Mouse (Mus musculus) c-Kit-positive CD71-positive TER-119-positive erythroid progenitor cells, embryonic 14.5 days (primary cell): ENCODE results near the gene Milr1.
"Not testable (repeated sequence)": the region's sequence is repeated elsewhere in the genome, so short reads cannot be mapped to it uniquely, and the experiment has no call there.

ENCODE experiments used
- DNase-seq: peaks from one replicate; pipeline ENCODE4 v3.0.0-alpha.2; 2013; ENCODE audit warnings: low spot score

Milr1 gene

DNA sequence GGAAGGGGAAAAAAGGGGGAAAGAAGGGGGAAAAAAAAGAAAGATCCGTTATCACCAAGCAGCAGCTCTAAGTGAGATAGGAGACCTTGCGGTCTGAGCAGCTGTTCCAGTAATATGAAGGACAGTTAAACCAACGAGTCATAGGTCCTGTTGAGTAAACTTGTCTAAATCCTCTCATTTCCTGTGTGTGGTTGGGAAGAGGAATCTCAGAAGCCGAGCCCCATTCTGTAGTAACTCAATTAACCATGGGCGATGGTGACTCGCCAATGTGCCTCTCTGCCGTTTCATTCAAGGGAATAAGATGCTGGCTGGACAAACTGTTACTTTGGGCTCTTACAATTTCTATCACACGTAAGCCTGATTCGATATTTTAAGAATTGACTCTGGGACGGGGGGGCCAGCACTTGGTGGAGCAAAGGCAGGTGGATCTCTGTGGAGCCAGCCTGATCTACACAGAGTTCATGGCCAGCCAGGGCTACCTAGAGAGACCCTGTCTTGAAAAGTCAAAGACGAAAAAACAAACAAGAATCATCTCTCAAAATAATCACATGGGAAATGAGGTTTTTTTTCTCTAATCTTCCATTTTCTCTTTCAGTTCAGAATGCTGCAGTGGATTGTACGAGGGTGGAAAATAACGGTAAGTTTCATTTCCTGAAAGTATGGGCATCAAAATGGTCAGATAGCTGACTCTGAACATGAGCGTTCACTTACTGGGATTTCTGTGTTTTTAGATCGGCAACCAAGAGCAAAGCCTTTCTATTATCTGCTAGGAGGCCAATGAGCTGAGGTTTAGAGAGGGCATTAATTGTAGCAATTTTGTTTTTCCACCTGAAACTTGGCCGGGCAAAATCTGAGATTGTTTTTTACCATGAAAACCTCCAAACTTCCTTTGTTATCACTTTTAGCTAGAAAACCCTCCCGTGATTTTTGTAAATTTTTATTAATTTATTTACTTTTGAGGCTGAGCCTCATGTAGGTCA, at the start of gene Milr1:
Gene Milr1 (plus strand): TSS at position 188 of the 980 bp plus-strand sequence.
- no peak for DNase-seq

DNA sequence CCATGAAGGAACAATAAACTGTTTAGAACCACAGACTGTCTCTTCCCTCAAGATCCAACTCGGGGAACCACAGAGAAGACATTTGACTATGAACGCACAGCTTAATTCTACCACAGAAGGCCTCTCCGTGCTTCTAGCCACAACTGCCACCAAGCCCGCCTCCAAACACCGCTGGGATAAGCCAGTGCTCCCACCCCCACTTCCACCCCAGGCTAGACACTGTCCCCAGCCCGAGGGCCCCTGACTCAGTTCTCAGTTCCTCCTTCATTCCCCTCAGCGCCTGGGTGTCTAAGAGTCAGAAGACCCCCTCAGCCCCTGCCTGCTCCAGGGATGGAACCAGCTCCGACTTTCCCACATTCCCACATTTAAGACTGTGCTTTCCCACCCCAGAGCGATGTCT, 49.4 kb upstream of the Milr1 start:
- no peak for DNase-seq

DNA sequence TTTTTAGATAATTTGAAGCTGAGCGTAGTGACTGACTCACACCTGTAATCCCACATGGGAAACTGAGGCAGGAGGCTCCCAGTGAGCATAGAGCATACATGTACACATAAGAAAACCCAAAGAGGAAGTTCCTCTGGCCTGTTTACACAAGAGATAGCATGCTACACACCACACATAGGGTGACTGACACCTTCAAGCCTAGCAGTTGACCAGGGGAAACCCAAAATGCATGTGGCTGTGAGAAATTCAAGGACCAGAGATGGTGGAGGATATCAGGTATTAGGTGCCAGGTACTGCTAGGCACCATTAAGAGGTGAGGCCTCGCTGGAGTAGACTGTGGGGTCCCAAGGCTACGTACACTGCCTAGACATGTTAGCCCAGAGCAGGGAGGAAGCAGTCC, 48.4 kb upstream of the Milr1 start:
- DNase-seq, result no peak

DNA sequence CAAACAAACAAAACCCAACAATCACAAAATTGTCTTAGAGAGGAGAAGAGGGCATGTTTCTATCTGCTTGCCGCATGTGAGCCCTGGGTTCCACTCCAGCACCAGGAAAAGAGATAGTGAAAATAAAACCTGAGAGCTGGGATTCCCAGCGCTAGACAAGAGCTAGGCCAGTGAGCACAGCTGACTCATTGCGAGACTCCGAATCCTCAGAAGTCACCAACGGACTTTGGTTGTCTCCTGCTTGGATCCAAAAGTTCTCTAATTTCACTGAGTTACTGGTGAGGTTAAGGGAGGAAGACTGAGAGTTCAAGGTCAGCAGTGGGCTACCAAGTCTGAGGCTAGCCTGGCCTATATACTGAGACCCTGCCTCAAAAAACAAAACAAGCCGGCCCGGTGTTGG, 47.1 kb upstream of the Milr1 start:
- no peak for DNase-seq

DNA sequence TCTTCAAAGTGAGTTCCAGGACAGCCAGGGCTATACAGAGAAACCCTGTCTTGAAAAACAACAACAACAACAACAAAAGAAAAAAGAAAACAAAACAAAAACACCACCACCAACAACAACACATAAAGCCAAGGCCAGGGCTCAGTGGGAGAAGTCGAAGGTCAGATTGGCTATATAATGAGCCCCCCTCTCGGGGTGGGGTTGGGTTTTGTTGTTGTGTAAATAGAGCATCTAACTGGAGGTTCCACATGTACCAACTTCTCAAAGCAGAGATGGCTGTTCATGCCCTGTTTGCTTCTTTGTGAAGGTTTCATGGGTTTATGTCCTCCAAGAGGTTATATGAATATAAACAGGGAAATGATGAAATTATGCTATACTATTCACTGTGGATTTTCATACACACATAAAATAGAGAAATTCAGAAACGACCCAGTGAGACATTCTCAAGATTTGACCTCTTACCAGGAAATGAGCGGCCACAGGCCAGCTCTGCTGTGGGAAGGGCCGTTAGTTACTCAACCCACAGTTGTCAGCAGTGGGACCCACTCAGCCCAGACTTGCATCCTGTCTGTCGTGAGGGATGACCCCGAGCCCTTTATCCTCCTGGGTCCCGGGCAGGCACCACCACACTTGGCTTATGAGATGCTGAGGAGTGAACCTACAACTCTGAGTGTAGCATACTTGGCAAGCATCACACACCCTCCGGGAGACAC, 46.5 kb upstream of the Milr1 start:
- DNase-seq, result no peak

DNA sequence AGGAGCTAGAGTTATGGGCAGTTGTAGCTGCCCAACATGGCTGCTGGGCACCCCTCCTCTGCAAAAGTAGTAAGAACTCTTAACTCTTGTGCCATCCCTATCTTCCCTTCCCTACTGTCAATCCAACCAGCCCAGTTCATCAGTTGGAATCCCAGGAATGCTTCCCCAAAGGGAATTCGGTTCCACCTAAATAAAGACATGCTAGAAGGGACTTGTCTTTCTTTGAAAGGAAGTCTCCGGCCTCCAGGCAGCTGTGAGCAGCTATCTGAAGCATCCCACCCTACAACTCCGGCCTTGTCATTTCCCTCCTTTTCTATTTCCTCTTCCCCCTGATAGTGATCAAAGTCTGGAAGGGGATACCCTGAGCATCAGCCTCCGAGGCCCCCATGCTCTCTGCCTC, 44.8 kb upstream of the Milr1 start:
- DNase-seq, result no peak

DNA sequence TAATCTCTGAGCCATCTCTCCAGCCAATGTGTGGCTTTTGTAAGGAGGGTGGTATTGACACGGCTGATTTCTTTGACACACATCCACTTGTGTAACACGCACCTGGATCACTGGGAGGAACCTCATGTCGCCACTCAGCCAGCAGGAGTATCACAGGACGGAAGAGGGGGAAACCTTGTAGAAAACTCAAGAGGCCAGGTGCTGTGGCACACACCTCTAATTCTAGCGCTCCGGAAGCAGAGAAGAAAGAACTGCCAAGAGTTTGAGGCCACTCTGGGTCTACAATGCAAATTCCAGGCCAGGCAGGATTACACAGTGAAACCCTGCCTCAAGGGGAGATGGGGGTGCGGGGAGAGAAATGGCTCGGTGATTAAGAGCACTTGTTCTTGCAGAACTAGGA, 43.9 kb upstream of the Milr1 start:
- DNase-seq, result no peak

DNA sequence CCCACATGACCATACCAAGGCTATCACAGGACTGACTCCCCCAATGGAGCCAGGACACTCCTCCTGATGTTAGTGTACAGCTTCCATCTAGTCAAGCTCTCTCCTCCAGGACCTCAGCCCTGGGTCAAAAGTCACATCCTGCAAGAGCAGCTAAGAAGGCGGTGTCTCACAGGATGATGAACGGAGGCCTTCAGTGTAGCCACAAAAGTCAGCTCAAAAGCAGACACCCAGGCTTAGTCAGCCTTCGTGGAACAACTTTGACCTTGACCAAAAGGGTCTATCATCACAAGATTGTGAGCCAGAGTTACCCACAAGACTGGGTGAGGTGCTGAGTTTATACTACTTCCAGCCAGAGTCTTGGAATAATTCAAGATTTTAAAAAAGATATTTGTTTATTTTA, 43.2 kb upstream of the Milr1 start:
- DNase-seq, result no peak

DNA sequence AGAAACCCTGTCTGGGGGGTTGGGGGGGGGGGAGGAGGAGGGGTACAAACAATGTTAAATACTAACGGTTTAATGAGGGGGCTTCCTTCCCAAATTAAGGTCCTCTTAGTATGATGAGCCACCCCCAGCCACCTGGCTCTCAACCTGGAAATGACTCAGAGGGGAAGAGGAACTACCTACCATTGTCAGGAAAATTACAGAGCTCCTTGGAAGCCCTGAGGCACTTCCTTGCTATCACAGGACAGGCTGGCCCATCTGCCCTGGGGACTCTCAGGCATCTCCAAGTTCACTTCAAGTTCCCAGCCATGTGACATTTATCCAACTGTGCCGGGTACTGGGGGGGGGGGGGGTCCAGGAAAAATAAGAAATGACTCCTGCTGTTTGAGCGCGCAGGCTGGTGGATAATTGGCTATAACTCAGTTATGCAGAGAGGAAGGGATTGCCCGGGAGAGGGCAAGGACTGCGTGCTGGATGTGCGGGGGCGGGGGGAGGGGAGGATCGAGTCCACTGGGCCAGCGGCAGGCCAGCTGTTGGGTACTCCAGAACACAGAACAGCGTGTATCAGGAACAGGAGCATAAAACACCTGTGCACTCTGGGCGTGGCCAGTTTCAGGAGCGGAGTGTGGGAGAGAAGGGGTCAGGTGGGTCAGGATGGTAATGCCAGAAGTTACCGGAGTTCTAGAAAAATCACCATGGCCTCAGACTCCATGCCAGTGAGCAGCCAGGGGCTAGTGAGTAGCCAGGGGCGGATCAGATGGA, 41.6 kb upstream of the Milr1 start:
- no peak for DNase-seq

DNA sequence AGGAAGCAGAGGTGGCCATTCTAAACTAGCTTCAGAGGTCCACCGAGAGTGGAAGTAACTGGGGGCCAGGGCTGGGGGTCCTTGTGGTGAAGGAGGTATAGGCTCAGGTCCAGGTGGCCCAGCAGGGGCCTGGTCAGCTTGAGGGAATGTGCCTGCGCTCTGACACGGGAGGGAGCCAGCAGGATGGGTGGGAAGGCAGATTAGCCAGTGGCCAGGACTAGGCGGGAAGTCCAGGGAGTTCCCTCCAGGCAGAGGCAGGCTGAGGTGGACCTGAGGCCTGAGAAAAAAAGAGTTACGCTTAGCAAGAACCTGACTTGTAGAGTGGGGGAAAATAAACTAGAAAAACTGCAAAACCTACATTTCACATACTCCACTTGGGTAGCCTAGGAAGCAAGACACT, 40.2 kb upstream of the Milr1 start:
- no peak for DNase-seq

DNA sequence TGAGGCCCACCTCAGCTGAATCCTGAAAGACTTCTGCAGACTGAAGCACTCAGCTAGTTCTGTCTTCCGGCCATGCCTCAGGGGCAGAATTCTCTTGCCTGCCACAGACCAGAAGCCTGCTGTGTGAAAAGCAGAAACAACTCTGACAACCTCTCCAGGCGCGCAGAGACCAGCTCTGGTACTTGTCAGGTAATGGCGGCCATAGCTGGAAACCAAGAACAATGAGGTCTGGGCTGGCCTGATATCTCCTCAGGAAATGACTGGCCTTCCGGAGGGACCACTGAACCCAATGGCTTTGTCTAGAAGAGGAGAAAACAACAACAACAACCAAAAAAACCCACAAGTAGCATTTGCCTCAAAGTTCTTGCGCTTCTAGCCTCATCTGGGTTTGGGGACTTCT, 36.0 kb upstream of the Milr1 start:
- no peak for DNase-seq

DNA sequence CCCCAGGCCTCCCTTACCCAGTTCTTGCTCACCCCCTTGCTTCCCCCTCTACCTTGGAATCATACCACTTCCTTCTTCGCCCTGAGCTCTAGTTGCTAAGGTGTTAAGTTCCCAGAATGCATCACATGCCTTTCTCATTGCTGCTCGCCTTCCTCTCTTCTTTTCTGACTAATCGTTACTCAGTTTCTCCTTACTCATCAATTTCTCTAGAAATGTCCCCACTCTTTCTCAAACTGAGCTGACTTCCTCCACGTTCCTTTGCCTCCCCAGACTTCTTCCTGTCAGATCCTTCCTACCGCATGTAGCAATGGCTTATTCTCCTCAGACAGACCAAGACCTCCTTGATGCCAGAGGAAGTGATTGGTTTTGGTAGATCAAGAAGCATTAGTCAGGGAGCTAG, 34.5 kb upstream of the Milr1 start:
- no peak for DNase-seq

DNA sequence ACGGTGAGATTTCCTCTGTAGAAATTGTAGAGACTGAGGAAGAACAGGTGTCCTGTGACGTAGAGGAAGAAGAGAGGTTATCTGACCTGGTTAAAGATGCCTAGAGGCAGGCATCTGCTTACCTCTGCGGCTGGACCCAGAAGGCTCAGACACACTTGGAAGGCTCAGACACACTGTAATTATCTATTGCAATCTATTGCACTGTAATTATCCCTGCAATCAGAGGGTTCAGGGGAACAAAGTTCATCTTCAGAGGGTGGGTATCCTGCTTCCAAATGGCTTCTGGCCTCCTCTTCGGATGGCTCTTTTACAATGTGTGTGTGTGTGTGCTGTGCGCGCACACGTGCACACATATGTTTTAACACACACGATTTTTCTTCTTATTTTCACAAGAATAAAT, 30.6 kb upstream of the Milr1 start:
- DNase-seq, result no peak

DNA sequence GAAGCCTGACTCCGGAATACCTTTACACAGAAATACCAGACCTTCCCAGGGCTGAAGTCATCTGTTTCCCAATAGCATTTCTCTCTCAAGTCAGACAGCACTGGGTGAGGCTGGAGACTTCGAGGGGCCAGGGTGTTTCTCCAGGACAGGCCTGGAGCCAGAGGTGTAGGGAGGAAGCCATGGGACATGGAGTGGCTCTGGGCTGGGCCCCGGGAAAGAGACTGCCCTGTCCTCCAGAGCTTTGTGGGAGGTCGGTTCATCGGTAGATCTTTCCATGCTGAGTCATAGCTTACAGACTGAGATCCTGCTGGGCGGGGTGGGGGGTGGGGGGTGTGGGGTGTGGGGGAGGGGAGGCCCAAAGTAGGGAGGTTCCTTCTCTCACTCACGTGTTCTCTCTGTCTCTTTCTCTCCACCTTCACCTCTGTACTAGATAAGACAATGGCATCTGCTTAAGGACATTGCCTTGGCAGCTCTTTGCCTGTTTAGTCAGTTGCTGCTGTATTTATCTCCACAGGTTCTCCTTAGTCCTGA, 28.1 kb upstream of the Milr1 start:
- no peak for DNase-seq

DNA sequence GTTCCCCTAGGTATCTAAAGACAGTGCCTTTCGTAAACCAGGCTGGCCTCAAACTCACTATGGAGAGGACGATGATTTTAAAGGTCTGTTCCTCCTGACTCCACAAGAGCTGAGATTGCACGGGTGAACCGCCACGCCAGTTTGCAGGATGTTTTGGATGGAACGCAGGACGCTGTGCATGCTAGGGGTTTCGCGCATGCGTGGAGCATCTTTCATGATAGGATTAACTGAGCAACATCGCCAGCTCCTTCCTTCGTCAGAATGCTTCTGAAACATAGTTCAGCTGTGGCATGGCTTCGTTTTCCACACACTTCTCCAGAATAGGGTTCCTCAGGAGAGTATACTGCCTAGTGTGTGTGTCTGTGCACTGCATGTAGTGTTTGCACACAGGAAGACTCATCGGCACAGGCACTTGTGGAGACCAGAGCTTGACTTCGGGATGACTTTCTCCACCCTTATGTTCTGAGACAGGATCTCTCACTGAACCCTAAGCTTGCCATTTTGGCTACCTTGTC, 27.4 kb upstream of the Milr1 start:
- DNase-seq, result no peak

DNA sequence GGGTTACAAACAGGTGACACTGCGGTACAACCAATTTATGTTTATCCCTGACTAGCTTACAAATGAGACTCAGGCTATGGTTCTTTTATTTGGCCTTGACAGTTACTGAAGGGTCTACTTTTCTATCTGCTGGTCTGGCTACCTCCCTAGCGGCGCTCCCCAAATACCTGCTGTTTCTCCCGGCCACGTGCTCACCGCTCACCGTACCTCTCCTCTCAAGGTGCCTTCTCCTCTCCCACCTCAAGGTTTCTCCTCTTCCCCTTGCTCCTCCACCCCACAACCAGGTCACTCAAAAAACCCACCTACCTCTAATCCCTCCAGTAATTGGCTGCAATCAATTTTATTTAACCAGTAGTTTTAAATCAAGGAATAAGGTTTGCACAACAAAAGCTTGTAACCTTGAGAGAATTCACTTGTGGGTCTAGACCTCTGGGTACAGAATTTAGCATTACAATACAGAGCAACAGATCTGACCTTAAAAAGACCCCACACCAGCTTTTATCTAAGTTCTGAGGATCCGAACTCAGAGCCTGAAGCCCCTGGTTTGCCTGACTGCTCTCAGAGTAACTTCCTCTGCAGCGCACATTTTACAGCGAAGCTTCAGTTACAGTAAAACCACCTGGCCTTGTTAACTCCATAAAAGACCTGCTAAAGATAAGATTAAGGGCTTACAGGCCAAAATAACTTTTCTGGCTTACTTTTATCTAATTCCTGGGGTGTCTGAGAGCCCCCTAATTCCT, 26.7 kb upstream of the Milr1 start:
- no peak for DNase-seq

DNA sequence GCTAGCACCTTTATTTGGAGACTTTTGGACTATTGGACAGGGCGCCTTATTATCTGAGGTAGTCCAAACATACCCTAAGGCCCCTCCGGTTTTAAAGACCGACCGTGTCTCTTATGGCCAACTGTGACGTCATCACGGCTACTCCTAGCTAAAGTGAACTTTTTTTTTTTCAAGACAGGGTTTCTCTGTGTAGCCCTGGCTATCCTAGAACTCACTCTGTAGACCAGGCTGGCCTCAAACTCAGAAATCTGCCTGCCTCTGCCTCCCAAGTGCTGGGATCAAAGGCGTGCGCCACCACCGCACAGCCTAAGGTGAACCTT, 26.1 kb upstream of the Milr1 start:
- not testable (repeated sequence) for DNase-seq

DNA sequence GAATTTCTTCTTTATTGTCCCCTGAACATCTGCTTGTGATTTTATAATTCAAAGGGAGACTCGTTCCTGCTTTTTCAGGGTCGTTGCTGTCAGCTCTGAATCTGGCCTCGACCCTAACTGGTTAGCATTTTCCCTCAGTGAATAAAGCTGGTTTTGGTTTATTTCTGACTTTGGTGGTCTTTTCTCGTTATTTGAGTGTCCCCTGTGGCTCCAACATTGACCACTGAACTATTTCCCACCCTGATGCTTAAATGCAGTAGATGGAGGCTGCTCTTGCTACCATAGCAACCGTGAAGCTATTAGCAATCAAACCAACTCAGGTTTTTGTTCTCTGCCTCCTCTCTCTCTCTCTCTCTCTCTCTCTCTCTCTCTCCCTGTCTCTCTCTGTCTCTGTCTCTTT, 23.1 kb upstream of the Milr1 start:
- DNase-seq, result no peak

DNA sequence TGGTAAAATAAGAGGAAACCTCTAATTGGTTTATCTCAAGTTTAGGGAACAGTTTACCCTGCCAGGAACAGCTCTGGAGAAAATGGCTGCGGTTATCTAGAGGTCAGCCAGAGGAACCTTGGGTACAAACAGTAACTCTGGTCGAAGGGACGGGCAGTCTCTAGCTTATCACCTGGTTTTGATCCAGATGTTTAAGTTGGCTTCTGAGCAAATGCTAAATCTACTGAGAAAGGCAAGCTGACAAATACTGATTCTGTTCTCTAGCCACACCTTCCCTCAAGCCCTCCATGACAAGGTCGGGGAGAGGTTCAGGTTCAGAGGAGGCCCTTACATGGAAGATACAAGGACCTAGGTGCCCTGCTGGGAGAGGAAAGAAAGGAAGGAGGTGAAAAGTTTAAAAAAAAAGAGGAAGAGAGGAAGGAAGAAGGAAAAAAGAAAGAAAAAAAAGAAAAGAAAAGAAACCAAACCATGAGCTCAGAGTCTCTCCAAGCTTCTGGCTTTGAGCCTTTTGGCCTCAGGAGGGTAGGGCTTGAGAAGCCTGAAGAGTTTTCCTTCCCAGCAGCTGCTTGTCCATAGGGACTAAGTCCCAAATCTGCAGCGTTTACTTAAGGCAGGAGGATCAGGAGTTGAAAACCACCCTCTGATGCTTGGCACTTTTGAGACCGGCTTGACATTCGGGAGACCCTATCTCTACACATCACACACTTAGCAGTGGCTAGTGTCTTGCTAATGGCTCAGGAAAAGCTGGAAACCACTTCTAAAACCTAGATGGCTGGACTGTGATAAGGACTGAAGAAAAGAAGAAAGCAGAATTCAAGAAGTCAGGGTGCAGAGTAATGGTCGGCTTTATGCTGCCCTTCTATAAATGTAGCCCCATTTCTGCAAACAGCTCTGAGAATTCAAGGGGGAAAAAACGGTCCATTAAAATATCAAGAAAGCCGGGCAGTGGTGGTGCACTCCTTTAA, 22.3 kb upstream of the Milr1 start:
- no peak for DNase-seq

DNA sequence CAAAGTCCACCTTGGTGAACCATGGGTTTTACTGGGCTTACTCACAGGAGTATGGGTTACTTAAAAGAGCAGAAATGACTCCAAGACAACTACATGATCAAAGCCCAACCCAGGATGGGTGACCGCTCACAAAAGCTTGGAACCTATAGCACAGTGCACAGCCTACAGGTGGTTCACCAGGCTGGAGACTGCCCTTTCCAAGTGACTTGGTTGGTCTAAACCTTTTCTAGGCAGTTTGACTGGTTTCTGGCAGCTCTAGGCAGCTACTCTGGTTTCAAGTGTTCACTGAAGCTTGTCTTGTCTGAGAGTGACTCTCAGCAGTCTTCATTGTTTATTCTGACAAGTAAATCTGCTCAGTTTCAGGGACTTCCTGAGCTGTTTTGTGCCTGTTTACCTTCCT, 21.4 kb upstream of the Milr1 start:
- DNase-seq, result no peak
